Mouse (Mus musculus) neural tube, embryonic 14.5 days (tissue): ENCODE measurements at regions not wholly inside any gene's neighbourhood (a gene's known extent, or its start where the extent isn't known, plus 50 kb on each side); places are given as distances from the start of the nearest gene placed in this dataset.

ENCODE experiments used
- ATAC-seq: fragments of 200-750 bp; cut with Nextera tagmentation; 2 replicates; pipeline ENCODE4 v1.8.0; 2017; ENCODE audit warnings: low read depth, mild to moderate bottlenecking, moderate TSS enrichment, moderate library complexity
- H3K27ac ChIP-seq: fragments of 300-500 bp; sonication (generic); 2 replicates; pipeline ENCODE4 v1.5.1; 2014; ENCODE audit warnings: low read depth, mild to moderate bottlenecking, control low read depth, low read length, moderate library complexity, mixed read lengths
- H3K27me3 ChIP-seq: fragments of 300-500 bp; sonication (generic); 2 replicates; pipeline ENCODE4 v1.6.1; 2014; ENCODE audit warnings: low read length; ENCODE audit not compliant: control insufficient read depth, insufficient read depth
- H3K36me3 ChIP-seq: fragments of 300-500 bp; sonication (generic); 2 replicates; pipeline ENCODE4 v1.6.1; 2014; ENCODE audit warnings: low read length, mixed read lengths; ENCODE audit not compliant: control insufficient read depth, insufficient read depth
- H3K4me1 ChIP-seq: fragments of 300-500 bp; sonication (generic); 2 replicates; pipeline ENCODE4 v1.6.1; 2014; ENCODE audit warnings: low read length; ENCODE audit not compliant: control insufficient read depth, insufficient read depth
- H3K4me2 ChIP-seq: fragments of 300-500 bp; sonication (generic); 2 replicates; pipeline ENCODE4 v1.6.1; 2014; ENCODE audit warnings: mild to moderate bottlenecking, low read depth, low read length, control low read depth
- H3K4me3 ChIP-seq: fragments of 300-500 bp; sonication (generic); 2 replicates; pipeline ENCODE4 v1.5.1; 2014; ENCODE audit warnings: low read depth, low read length, control low read depth, mixed read lengths
- H3K9ac ChIP-seq: fragments of 300-500 bp; sonication (generic); replicated peaks from 2 replicates; pipeline ENCODE4 v1.6.1; 2014; ENCODE audit warnings: low read depth, mild to moderate bottlenecking, control low read depth, low read length, mixed read lengths
- H3K9me3 ChIP-seq: fragments of 300-500 bp; sonication (generic); 2 replicates; pipeline ENCODE4 v1.6.1; 2016; ENCODE audit warnings: low read length; ENCODE audit not compliant: control insufficient read depth
- WGBS: fragments of 180-500 bp; shearing (Covaris S2); extraction: QIAGEN DNeasy Blood & Tissue Kit; methylation state at CpG from one replicate; pipeline ENCODE4 v1.1.7; 2014; 5-methylcytosine and 5-hydroxymethylcytosine counted together

DNA sequence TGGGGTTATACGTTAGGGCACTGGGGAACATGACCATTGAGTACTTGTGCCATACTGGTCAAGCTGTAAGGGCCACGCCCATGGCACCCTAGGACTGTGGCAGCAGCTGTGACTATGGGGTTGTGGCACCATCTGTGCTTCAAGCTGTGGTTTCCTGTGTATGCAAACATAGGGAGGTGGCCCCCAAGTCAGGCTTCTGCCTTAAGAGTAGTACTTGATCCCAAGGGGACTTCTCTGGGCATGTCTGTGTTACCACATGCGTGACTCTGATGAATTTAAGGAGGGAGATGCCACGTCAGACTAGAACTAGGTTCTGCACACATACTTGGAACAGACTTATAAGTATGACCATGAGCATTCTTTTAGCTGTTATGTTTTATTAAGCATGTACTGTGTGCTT lies 252.4 kb upstream of the N4bp1 start:
- H3K9me3 ChIP-seq: no peaks in the 10 kb centered on the region
- no peaks in the 10 kb centered on the region for H3K4me1 ChIP-seq
- H3K4me3 ChIP-seq: no peak overlapping the region
- no peak overlapping the region for H3K9ac ChIP-seq
- ATAC-seq: no peak
- WGBS: 91% methylated on average over 4 of the region's 4 CpGs
- no peak overlapping the region for H3K4me2 ChIP-seq
- no peaks in the 10 kb centered on the region for H3K36me3 ChIP-seq
- no peaks in the 10 kb centered on the region for H3K27me3 ChIP-seq
- no peak overlapping the region for H3K27ac ChIP-seq

DNA sequence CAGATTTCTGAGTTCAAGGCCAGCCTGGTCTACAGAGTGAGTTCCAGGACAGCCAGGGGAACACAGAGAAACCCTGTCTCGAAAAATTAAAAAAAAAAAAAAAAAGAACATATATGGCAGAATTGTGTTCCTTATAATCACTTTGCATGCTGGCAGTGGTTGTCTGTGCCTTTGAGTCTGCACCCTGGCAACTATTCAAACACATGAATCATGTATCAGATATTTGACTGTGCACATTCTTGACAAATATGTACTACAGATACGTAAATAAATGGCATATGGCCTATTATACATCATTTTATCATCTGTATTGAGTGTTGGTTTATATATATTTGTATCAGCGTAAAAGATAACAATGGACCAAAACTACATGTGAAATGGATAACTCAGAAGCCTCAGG lies 246.7 kb upstream of the N4bp1 start:
- Histone ChIP-seq H3K4me3 (no peak overlapping the region), H3K4me2 (no peak overlapping the region), H3K27me3 (no peaks in the 10 kb centered on the region), H3K36me3 (no peaks in the 10 kb centered on the region), H3K9ac (no peak overlapping the region), H3K27ac (no peak overlapping the region), H3K4me1 (0 out of 2 replicates have a peak, but pooled peaks cover 2% of the 10 kb centered on the region), H3K9me3 (no peaks in the 10 kb centered on the region)
- 80% methylated on average over 3 of the region's 3 CpGs for WGBS
- ATAC-seq: no peak

DNA sequence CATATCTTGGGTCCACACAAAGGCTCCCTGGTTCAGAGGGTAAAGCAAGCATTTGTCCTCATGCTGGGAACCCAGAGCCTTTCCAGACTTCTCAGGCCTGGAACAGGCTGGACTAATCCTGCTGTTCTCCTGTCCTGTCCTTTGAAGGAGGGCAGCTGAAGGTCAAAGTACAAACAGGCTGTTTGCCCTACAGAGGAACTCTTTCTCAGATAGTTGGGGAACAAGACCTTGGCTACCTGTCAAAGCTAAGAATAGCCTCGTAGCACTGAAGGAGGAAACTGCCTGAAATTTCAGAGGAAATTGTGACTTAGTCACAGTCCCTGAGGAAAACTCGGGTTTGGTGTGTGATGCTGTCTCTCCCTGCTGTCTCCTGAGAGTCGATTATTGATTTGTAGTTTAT lies 245.6 kb upstream of the N4bp1 start:
- Histone ChIP-seq H3K27ac (no peak overlapping the region), H3K9ac (no peak overlapping the region), H3K27me3 (no peaks in the 10 kb centered on the region), H3K36me3 (no peaks in the 10 kb centered on the region), H3K4me2 (no peak overlapping the region), H3K9me3 (no peaks in the 10 kb centered on the region), H3K4me1 (0 out of 2 replicates have a peak, but pooled peaks cover 2% of the 10 kb centered on the region), H3K4me3 (no peak overlapping the region)
- ATAC-seq: no peak
- 64% methylated on average over 3 of the region's 3 CpGs for WGBS

DNA sequence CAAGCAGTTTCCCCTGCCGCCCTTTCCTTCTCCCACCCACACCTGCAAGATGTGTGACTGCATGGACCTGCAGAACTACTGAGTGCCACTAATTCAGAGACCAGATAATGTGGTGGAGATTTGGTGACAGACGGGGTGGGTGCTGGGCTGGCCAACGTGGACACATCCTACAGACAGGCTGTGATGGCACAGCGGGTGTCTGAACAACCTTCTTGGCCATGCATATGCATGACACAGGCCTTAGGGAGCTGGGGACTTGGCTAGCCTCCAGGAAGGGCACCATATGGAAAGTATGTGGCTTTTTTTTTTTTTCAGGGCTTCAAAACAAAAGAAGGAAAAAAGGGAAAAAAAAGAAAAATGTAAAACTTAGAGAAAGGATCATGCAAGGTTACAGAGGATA lies 243.5 kb upstream of the N4bp1 start:
- no peaks in the 10 kb centered on the region for H3K27me3 ChIP-seq
- no peak for ATAC-seq
- H3K9ac ChIP-seq: no peak overlapping the region
- no peak overlapping the region for H3K27ac ChIP-seq
- no peaks in the 10 kb centered on the region for H3K36me3 ChIP-seq
- no peaks in the 10 kb centered on the region for H3K9me3 ChIP-seq
- 0 out of 2 replicates have a peak, but pooled peaks cover 2% of the 10 kb centered on the region for H3K4me1 ChIP-seq
- 46% methylated on average over 4 of the region's 4 CpGs for WGBS
- H3K4me2 ChIP-seq: no peak overlapping the region
- no peak overlapping the region for H3K4me3 ChIP-seq

DNA sequence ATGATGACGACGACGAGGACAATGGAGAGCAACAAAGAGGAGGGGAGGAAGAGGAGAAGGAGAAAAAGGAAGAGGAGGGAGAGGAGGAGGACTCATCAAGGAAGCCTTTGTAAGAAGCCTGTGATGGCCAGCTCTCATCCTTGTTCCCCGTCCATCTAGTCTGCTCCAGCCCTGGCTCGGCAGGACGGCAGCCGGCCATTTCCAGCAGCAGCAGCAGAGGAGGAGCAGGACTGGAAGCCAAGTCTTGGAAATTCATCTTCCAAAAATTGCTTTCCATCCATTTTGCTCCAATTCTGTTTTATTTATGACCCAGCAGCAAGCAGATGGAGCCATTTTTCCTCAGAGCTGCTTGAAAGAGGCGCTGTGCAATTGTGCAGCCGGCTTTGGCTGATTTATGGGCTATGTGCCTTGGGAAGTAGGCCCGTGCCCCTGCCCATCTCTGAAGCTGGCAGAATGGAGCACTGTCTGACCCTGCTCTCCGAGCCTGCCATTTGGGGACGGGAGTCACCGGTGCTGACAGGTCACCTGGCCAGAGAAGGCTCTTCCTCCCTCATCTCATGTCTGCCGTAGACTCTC lies 231.2 kb upstream of the N4bp1 start:
- no peaks in the 10 kb centered on the region for H3K36me3 ChIP-seq
- H3K27ac ChIP-seq: peak overlapping the region; percentile 24; the same call in 1 of the 2 replicates
- no peaks in the 10 kb centered on the region for H3K27me3 ChIP-seq
- no peak overlapping the region for H3K4me3 ChIP-seq
- no peaks in the 10 kb centered on the region for H3K9me3 ChIP-seq
- H3K4me1 ChIP-seq: no peaks in the 10 kb centered on the region; the same call in 1 of the 2 replicates
- no peak; the same call in 1 of the 2 replicates for ATAC-seq
- no peak overlapping the region for H3K9ac ChIP-seq
- WGBS: 28% methylated on average over 14 of the region's 14 CpGs
- H3K4me2 ChIP-seq: no peak overlapping the region

DNA sequence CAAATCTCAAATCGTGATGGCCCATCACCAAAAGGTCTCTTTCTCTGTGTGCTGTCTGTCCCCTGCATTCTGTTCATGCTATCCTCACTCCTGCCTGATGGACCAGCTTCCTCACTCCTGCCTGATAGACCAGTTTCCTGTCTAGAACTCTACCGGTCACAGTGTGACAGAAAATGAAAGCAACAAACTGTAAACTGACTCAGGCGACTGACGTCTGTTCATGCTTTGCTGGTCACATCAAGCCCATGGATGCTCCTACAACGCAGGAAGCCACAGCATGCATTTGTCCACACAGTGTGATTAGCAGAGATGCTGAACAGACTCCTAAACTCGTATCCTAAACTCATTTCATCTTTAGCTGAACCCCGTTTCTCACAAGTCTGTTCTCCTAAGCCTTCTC lies 227.3 kb upstream of the N4bp1 start:
- WGBS: 85% methylated on average over 7 of the region's 7 CpGs
- H3K27me3 ChIP-seq: no peaks in the 10 kb centered on the region

DNA sequence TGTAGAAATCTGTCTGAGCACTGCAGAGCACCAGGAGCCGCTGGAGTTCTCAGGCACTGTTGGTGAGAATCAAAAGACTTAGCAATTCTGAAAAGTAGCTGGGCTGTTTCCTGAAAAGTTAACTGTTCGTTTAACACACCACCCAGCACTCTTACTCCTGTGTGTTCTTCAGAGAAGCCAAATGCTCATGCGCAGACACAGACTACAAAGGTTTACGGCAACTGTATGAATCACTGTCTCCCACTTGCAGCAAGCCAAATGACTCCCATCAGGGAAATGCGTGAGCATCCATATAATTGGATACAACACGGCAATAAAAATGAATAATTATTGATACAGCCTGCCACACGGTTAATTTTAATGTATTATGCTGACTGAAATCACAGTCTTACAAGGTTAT lies 220.0 kb upstream of the N4bp1 start:
- WGBS: 28% methylated on average over 7 of the region's 7 CpGs
- Histone ChIP-seq H3K27me3 (no peaks in the 10 kb centered on the region), H3K4me3 (no peak overlapping the region), H3K36me3 (no peaks in the 10 kb centered on the region), H3K4me1 (no peaks in the 10 kb centered on the region), H3K9ac (no peak overlapping the region), H3K4me2 (no peak overlapping the region), H3K9me3 (no peaks in the 10 kb centered on the region), H3K27ac (no peak overlapping the region)
- peak; percentile 54; the same call in 1 of the 2 replicates for ATAC-seq

More for the DNA sequence above, 227.3 kb upstream of the N4bp1 start:
- H3K4me1 ChIP-seq: no peaks in the 10 kb centered on the region
- no peak overlapping the region for H3K4me2 ChIP-seq
- H3K9me3 ChIP-seq: no peaks in the 10 kb centered on the region
- H3K4me3 ChIP-seq: no peak overlapping the region
- ATAC-seq: no peak
- H3K9ac ChIP-seq: no peak overlapping the region
- H3K27ac ChIP-seq: no peak overlapping the region
- no peaks in the 10 kb centered on the region for H3K36me3 ChIP-seq

DNA sequence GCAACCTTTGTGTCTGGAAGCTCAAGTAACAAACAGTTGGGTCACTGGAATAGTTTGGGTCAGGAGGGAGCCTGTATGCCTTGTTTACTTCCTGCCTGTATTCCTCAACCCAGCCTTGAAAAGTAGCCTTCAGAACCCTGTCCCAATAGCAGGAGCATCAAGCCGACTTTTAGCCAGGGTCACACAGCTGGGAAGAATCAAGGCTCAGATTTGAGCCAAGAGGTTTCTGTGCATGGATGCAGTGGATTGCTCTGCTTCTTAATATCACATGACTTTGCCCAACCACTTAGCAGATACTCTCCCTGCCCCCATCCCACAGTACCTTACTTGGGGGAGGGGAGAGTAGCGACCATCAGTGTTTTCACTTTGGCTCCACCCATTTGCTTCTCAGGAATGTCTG lies 210.2 kb upstream of the N4bp1 start:
- H3K36me3 ChIP-seq: no peaks in the 10 kb centered on the region
- no peaks in the 10 kb centered on the region for H3K27me3 ChIP-seq
- no peak for ATAC-seq
- H3K4me1 ChIP-seq: no peaks in the 10 kb centered on the region
- H3K9me3 ChIP-seq: no peaks in the 10 kb centered on the region
- WGBS: 75% methylated on average over 2 of the region's 2 CpGs
- no peak overlapping the region for H3K4me3 ChIP-seq
- no peak overlapping the region for H3K9ac ChIP-seq
- H3K27ac ChIP-seq: no peak overlapping the region
- no peak overlapping the region for H3K4me2 ChIP-seq

DNA sequence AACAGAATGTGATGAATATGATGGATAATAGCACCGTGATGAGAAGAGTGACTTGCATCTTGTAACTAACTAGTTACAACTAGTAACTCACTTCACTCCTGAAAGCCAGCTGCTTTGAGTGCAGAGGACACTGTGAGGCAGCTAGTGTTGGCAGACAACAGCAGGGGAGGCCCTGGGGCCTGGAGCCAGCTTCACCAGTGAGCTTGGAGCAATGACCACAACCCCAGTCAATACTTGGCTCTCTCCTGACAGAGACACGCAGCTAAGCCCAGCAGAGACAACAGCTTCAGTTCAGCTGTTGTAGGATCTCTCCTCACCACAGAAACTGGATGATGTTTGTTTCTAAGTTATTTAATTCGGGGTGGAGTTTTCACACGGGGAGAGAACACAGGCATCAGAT lies 209.6 kb upstream of the N4bp1 start:
- ATAC-seq: no peak
- WGBS: 90% methylated on average over 4 of the region's 4 CpGs
- no peak overlapping the region for H3K4me2 ChIP-seq
- no peaks in the 10 kb centered on the region for H3K27me3 ChIP-seq
- H3K27ac ChIP-seq: no peak overlapping the region
- H3K36me3 ChIP-seq: no peaks in the 10 kb centered on the region
- no peak overlapping the region for H3K9ac ChIP-seq
- no peak overlapping the region for H3K4me3 ChIP-seq
- no peaks in the 10 kb centered on the region for H3K9me3 ChIP-seq
- no peaks in the 10 kb centered on the region for H3K4me1 ChIP-seq
